Mouse (Mus musculus): ENCODE data around the gene Fabp1. TPM values are rescaled to one million over a fixed set of nuclear protein-coding genes. Genes with fewer than 3 reads are reported as not detected.

Fabp1 gene
- polyA plus RNA-seq, 1 experiment from 2014 or later = not detected

- Histone ChIP-seq H3K27me3 (no peaks in the 10 kb centered on the region), H3K9me3 (no peaks in the 10 kb centered on the region), H3K27ac (replicated peaks) (no peak overlapping the region), H3K9ac (replicated peaks) (no peak overlapping the region), H3K36me3 (no peaks in the 10 kb centered on the region), H3K4me3 (no peak overlapping the region), H3K4me1 (no peaks in the 10 kb centered on the region), H3K4me2 (replicated peaks) (no peak overlapping the region)
- no peak for ATAC-seq (replicated peaks)
- 61% methylated on average over 1 of the region's 1 CpGs for WGBS
These were observed 10.0 kb upstream of the Fabp1 start for GRCm38 (mm10) chr6:71189578-71189977.

- no peak overlapping the region for H3K27ac ChIP-seq (replicated peaks)
- WGBS = 91% methylated on average over 2 of the region's 2 CpGs
- no peak for ATAC-seq (replicated peaks)
- no peaks in the 10 kb centered on the region for H3K9me3 ChIP-seq
- no peaks in the 10 kb centered on the region for H3K36me3 ChIP-seq
- no peak overlapping the region for H3K4me2 ChIP-seq (replicated peaks)
- no peaks in the 10 kb centered on the region for H3K27me3 ChIP-seq
- H3K9ac ChIP-seq (replicated peaks) = no peak overlapping the region
- H3K4me3 ChIP-seq = no peak overlapping the region
- no peaks in the 10 kb centered on the region for H3K4me1 ChIP-seq
These were observed 9.1 kb upstream of the Fabp1 start for GRCm38 (mm10) chr6:71190501-71190900.

GRCm38 (mm10) chr6:71193151-71193740 lies 6.4 kb upstream of the Fabp1 start:
- Histone ChIP-seq H3K36me3 (no peaks in the 10 kb centered on the region), H3K4me1 (no peaks in the 10 kb centered on the region), H3K27me3 (no peaks in the 10 kb centered on the region), H3K4me2 (replicated peaks) (no peak overlapping the region), H3K9me3 (no peaks in the 10 kb centered on the region), H3K4me3 (no peak overlapping the region), H3K9ac (replicated peaks) (no peak overlapping the region), H3K27ac (replicated peaks) (no peak overlapping the region)
- WGBS = 85% methylated on average over 6 of the region's 6 CpGs
- ATAC-seq (replicated peaks) = no peak

- Histone ChIP-seq H3K4me1 (no peaks in the 10 kb centered on the region), H3K9ac (replicated peaks) (no peak overlapping the region), H3K9me3 (no peaks in the 10 kb centered on the region), H3K36me3 (no peaks in the 10 kb centered on the region), H3K27me3 (no peaks in the 10 kb centered on the region), H3K4me2 (replicated peaks) (no peak overlapping the region), H3K27ac (replicated peaks) (no peak overlapping the region), H3K4me3 (no peak overlapping the region)
- ATAC-seq (replicated peaks) = no peak
These were observed 3.5 kb upstream of the Fabp1 start for GRCm38 (mm10) chr6:71196107-71196506.

GRCm38 (mm10) chr6:71197636-71198535 lies 1.7 kb upstream of the Fabp1 start:
- Histone ChIP-seq H3K9me3 (no peaks in the 10 kb centered on the region), H3K4me2 (replicated peaks) (no peak overlapping the region), H3K9ac (replicated peaks) (no peak overlapping the region), H3K36me3 (no peaks in the 10 kb centered on the region), H3K27ac (replicated peaks) (no peak overlapping the region), H3K27me3 (no peaks in the 10 kb centered on the region), H3K4me1 (no peaks in the 10 kb centered on the region), H3K4me3 (no peak overlapping the region)
- WGBS = 87% methylated on average over 13 of the region's 13 CpGs
- no peak for ATAC-seq (replicated peaks)

GRCm38 (mm10) chr6:71201925-71202324 lies 2.3 kb downstream of the Fabp1 start:
- WGBS = 52% methylated on average over 5 of the region's 5 CpGs
- no peaks in the 10 kb centered on the region for H3K4me1 ChIP-seq
- no peaks in the 10 kb centered on the region for H3K36me3 ChIP-seq
- H3K27me3 ChIP-seq = no peaks in the 10 kb centered on the region
- no peak overlapping the region for H3K4me2 ChIP-seq (replicated peaks)
- H3K9ac ChIP-seq (replicated peaks) = no peak overlapping the region
- no peak overlapping the region for H3K4me3 ChIP-seq
- H3K9me3 ChIP-seq = no peaks in the 10 kb centered on the region
- ATAC-seq (replicated peaks) = no peak
- H3K27ac ChIP-seq (replicated peaks) = no peak overlapping the region

GRCm38 (mm10) chr6:71203674-71204073 lies 4.0 kb downstream of the Fabp1 start:
- Histone ChIP-seq H3K4me2 (replicated peaks) (no peak overlapping the region), H3K9ac (replicated peaks) (no peak overlapping the region), H3K4me1 (no peaks in the 10 kb centered on the region), H3K9me3 (no peaks in the 10 kb centered on the region), H3K36me3 (no peaks in the 10 kb centered on the region), H3K27me3 (no peaks in the 10 kb centered on the region), H3K4me3 (no peak overlapping the region), H3K27ac (replicated peaks) (no peak overlapping the region)
- no peak for ATAC-seq (replicated peaks)
- 90% methylated on average over 5 of the region's 5 CpGs for WGBS

- no peak for ATAC-seq (replicated peaks)
- H3K4me3 ChIP-seq = no peak overlapping the region
- H3K36me3 ChIP-seq = no peaks in the 10 kb centered on the region
- 93% methylated on average over 8 of the region's 8 CpGs for WGBS
- no peak overlapping the region for H3K27ac ChIP-seq (replicated peaks)
- no peaks in the 10 kb centered on the region for H3K27me3 ChIP-seq
- H3K4me1 ChIP-seq = no peaks in the 10 kb centered on the region
- no peak overlapping the region for H3K4me2 ChIP-seq (replicated peaks)
- no peaks in the 10 kb centered on the region for H3K9me3 ChIP-seq
- H3K9ac ChIP-seq (replicated peaks) = no peak overlapping the region
These were observed 4.5 kb downstream of the Fabp1 start for GRCm38 (mm10) chr6:71204166-71204565.

GRCm38 (mm10) chr6:71208691-71209090 lies 9.1 kb downstream of the Fabp1 start:
- H3K27me3 ChIP-seq = no peaks in the 10 kb centered on the region
- no peaks in the 10 kb centered on the region for H3K9me3 ChIP-seq
- no peak overlapping the region for H3K27ac ChIP-seq (replicated peaks)
- H3K4me3 ChIP-seq = no peak overlapping the region
- no peak for ATAC-seq (replicated peaks)
- no peaks in the 10 kb centered on the region for H3K36me3 ChIP-seq
- WGBS = 83% methylated on average over 2 of the region's 2 CpGs
- H3K4me2 ChIP-seq (replicated peaks) = no peak overlapping the region
- H3K4me1 ChIP-seq = no peaks in the 10 kb centered on the region
- no peak overlapping the region for H3K9ac ChIP-seq (replicated peaks)

- ATAC-seq (replicated peaks) = no peak
- Histone ChIP-seq H3K27ac (replicated peaks) (no peak overlapping the region), H3K27me3 (no peaks in the 10 kb centered on the region), H3K9ac (replicated peaks) (no peak overlapping the region), H3K9me3 (no peaks in the 10 kb centered on the region), H3K36me3 (no peaks in the 10 kb centered on the region), H3K4me1 (no peaks in the 10 kb centered on the region), H3K4me2 (replicated peaks) (no peak overlapping the region), H3K4me3 (no peak overlapping the region)
- WGBS = 52% methylated on average over 7 of the region's 7 CpGs
These were observed 12.3 kb downstream of the Fabp1 start for GRCm38 (mm10) chr6:71211917-71212316.

GRCm38 (mm10) chr6:71212471-71212870 lies 12.8 kb downstream of the Fabp1 start:
- Histone ChIP-seq H3K36me3 (no peaks in the 10 kb centered on the region), H3K4me1 (no peaks in the 10 kb centered on the region), H3K27ac (replicated peaks) (no peak overlapping the region), H3K27me3 (no peaks in the 10 kb centered on the region), H3K4me2 (replicated peaks) (no peak overlapping the region), H3K9ac (replicated peaks) (no peak overlapping the region), H3K4me3 (no peak overlapping the region), H3K9me3 (no peaks in the 10 kb centered on the region)
- ATAC-seq (replicated peaks) = no peak
- WGBS = 97% methylated on average over 3 of the region's 3 CpGs

- H3K9ac ChIP-seq (replicated peaks) = no peak overlapping the region
- H3K36me3 ChIP-seq = no peaks in the 10 kb centered on the region
- H3K4me1 ChIP-seq = no peaks in the 10 kb centered on the region
- no peak overlapping the region for H3K27ac ChIP-seq (replicated peaks)
- ATAC-seq (replicated peaks) = no peak
- H3K4me3 ChIP-seq = no peak overlapping the region
- no peaks in the 10 kb centered on the region for H3K27me3 ChIP-seq
- no peak overlapping the region for H3K4me2 ChIP-seq (replicated peaks)
- 83% methylated on average over 4 of the region's 4 CpGs for WGBS
- H3K9me3 ChIP-seq = no peaks in the 10 kb centered on the region
These were observed 21.9 kb downstream of the Fabp1 start for GRCm38 (mm10) chr6:71221501-71221900.

All from forebrain, embryonic 15.5 days (tissue).